Mouse (Mus musculus): ENCODE data around the gene Vgll3.

DNA sequence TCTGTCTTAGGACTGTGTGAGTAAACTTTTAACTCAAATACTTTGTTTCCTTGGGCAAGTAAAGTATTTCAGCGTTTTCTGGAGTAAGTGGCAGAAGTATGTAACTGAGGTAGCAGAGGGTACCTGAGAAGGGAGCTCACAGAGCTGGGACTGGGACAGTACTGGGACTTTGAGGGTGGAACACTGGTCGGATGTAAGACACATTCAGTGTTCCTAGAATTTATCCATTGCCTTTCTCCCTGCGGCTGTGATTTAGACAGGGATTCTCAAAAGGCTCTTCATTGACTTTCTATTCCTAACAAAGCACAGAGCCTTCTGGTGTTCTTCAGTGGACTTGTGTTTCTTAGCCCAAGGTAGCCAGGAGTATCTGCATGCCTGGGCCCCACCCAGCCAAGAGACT lies 1.0 kb downstream of the Vgll3 start:
- TF ChIP-seq CTCF (IDR thresholded peaks at IDR 0.05) (no peak), EP300 (IDR thresholded peaks at IDR 0.05) (no peak)
